Mouse (Mus musculus) forebrain, postnatal 0 days (tissue): Measurements from ENCODE around the gene Mbnl1. TPM values are rescaled to one million over a fixed set of nuclear protein-coding genes. Genes with fewer than 3 reads are reported as not detected.

Experiments used
- ATAC-seq: fragments of 200-750 bp; cut with Nextera tagmentation; 2 replicates; pipeline ENCODE4 v1.8.0; 2017; ENCODE audit warnings: mild to moderate bottlenecking, moderate library complexity
- DNase-seq: peaks from one replicate; pipeline ENCODE4 v3.0.0-alpha.2; 2015
- H3K27ac ChIP-seq: fragments of 300-500 bp; sonication (generic); 2 replicates; pipeline ENCODE4 v1.5.1; 2014; ENCODE audit warnings: low read depth, mild to moderate bottlenecking, antibody characterized with exemption, low read length, moderate library complexity, mixed read lengths
- H3K27me3 ChIP-seq: fragments of 300-500 bp; sonication (generic); 2 replicates; pipeline ENCODE4 v1.6.1; 2014; ENCODE audit warnings: mild to moderate bottlenecking, low read length, mixed read lengths; ENCODE audit not compliant: insufficient read depth
- H3K36me3 ChIP-seq: fragments of 300-500 bp; sonication (generic); 2 replicates; pipeline ENCODE4 v1.6.1; 2014; ENCODE audit warnings: mild to moderate bottlenecking, moderate library complexity; ENCODE audit not compliant: insufficient read depth
- H3K4me1 ChIP-seq: fragments of 300-500 bp; sonication (generic); 2 replicates; pipeline ENCODE4 v1.6.1; 2014; ENCODE audit warnings: antibody characterized with exemption; ENCODE audit not compliant: insufficient read depth
- H3K4me2 ChIP-seq: fragments of 300-500 bp; sonication (generic); 2 replicates; pipeline ENCODE4 v1.6.1; 2014; ENCODE audit warnings: low read depth, mild to moderate bottlenecking, moderate library complexity
- H3K4me3 ChIP-seq: fragments of 300-500 bp; sonication (generic); 2 replicates; pipeline ENCODE4 v1.5.1; 2014; ENCODE audit warnings: low read depth, low read length, mixed read lengths
- H3K9ac ChIP-seq: fragments of 300-500 bp; sonication (generic); 2 replicates; pipeline ENCODE4 v1.6.1; 2014; ENCODE audit warnings: mild to moderate bottlenecking
- H3K9me3 ChIP-seq: fragments of 300-500 bp; sonication (generic); 2 replicates; pipeline ENCODE4 v1.6.1; 2016; ENCODE audit warnings: low read length
- CTCF ChIP-seq: sonication (generic); IDR thresholded peaks from 2 replicates; pipeline ENCODE4 v1.5.1; 2016; ENCODE audit warnings: antibody characterized with exemption, control low read depth, low read depth
- WGBS: fragments of 180-500 bp; shearing (Covaris S2); extraction: QIAGEN DNeasy Blood & Tissue Kit; methylation state at CpG from one replicate; pipeline ENCODE4 v1.1.7; 2014; 5-methylcytosine and 5-hydroxymethylcytosine counted together
- polyA plus RNA-seq: library from polyadenylated mRNA; unstranded; fragments of >200 nt; fragmentation: Nextera tagmentation; extraction: Ambion mirVana; gene quantifications from 2 replicates; pipeline ENCODE4 v1.2.1, GENCODE M21; 2015
- total RNA-seq: library from RNA; depleted of rRNA; stranded (reverse); fragments of >200 nt; gene quantifications from 2 replicates; pipeline ENCODE4 v1.2.3, GENCODE M21; 2014

Gene Mbnl1
- total and polyA plus RNA-seq, 2 experiments from 2014 or later: 42.7 to 84.7 TPM

DNA sequence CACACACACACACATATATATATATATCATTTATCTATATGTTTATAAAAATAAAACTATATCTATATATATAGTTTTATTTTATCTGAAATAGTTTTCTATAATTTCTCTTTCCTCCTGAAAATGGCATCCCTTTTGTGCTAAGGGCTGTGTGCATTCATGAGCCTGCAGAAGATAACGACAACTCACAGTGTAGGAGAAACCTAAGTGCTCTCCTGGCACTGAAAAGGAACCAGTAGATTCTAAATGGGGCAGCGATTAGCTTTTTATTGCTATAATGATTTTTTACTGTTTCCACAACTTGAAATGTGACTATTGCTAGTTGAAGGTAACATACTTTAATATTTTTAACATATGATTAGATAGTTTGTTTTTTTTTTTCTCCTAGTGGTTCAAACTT, 25.5 kb downstream of the Mbnl1 start:
- no peak for ATAC-seq
- WGBS: 78% methylated on average over 2 of the region's 2 CpGs
- H3K27me3 ChIP-seq: no peaks in the 10 kb centered on the region

DNA sequence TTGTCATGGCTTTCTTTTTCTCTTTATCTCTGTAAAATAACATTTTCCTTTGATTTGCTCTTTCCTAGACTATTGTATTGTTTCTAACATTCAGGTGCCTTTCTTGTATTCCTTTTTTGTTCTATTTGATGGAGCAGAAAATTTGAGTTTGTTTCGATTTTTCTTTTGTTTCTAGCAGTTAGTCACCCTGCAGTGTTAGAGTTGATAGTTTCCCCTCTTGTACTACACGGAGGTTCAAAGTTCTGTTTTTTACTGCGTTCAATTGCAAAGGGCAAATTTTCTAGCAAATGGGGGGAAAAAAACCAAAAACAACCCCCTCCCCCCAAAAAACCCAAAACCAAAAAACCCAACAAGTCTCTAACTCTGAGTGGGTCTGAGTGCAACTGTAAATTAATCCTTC, 26.0 kb downstream of the Mbnl1 start:
- no peak overlapping the region for H3K4me2 ChIP-seq

More for the DNA sequence above, 25.5 kb downstream of the Mbnl1 start:
- no peak overlapping the region for H3K27ac ChIP-seq
- no peak for DNase-seq
- TF ChIP-seq CTCF: no peak
- H3K4me1 ChIP-seq: peaks cover 17% of the 10 kb centered on the region; the same call in 1 of the 2 replicates
- H3K9me3 ChIP-seq: no peaks in the 10 kb centered on the region
- no peak overlapping the region for H3K4me3 ChIP-seq
- no peak overlapping the region for H3K9ac ChIP-seq
- no peaks in the 10 kb centered on the region for H3K36me3 ChIP-seq
- no peak overlapping the region for H3K4me2 ChIP-seq

DNA sequence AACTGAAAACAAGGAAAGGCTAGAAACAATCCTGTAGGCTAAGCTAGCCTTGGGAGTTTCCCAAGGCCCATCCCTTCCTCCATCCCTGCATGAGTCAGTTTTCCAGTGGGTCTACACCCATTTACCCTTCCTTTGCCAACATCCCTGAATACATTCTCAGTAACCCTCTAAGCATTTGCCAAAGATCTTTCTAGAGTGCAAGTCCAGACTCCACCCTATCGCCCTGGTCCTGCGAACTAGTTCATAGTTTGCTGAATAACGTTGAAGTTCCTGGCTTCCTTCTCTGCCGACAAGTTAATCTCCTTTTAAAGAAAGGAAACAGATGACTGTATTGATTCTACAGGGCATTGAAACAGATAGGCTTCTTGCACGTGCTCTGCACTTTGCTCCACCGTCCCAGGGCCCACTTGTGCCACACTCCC, 26.5 kb downstream of the Mbnl1 start:
- WGBS: 52% methylated on average over 6 of the region's 6 CpGs
- DNase-seq (no peak), ATAC-seq (no peak)
- no peak for TF ChIP-seq CTCF
- Histone ChIP-seq H3K9me3 (no peaks in the 10 kb centered on the region), H3K4me3 (no peak overlapping the region), H3K9ac (no peak overlapping the region), H3K27ac (no peak overlapping the region), H3K4me2 (no peak overlapping the region), H3K27me3 (no peaks in the 10 kb centered on the region), H3K4me1 (peaks cover 20% of the 10 kb centered on the region; the same call in 1 of the 2 replicates), H3K36me3 (no peaks in the 10 kb centered on the region)

More for the DNA sequence above, 26.0 kb downstream of the Mbnl1 start:
- Histone ChIP-seq H3K4me1 (peaks cover 20% of the 10 kb centered on the region; the same call in 1 of the 2 replicates), H3K9ac (no peak overlapping the region), H3K27me3 (no peaks in the 10 kb centered on the region), H3K36me3 (no peaks in the 10 kb centered on the region), H3K9me3 (no peaks in the 10 kb centered on the region), H3K4me3 (no peak overlapping the region), H3K27ac (no peak overlapping the region)
- WGBS: 83% methylated on average over 3 of the region's 3 CpGs
- ATAC-seq (no peak), DNase-seq (no peak)
- TF ChIP-seq CTCF: no peak

DNA sequence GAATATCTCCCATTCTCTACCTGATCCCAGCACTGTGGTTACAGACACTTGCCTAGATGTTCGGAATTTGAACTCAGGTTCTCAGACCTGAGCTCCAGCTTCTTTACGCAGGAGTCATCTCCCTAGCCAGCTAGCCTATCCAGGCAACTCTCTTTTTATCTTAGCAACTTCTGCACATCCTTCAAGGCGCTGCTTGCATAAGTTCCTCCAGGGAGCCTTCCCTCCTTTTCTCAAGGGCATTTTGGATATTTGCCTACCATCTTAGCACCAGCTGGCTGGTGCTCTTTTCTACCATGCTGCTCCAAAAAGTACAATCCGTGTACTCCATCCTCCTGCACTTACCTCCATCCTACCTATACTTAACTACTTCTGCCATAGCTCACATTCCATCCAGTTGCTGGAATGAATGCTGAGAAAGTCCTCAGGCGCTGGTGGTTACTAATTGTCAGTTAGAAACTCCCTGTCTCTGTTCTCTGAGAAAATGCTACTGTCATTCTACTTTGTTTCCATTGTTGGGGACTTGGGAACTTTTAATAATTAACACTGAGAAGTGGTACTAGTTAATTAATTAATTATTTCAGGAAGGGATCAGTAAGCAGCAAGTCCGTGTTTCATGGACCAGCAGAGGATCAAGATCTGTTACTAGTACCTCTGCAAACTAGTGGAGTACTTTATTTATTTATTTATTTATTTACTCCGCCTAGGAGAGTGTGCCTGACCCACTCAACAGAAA, 27.3 kb downstream of the Mbnl1 start:
- DNase-seq (no peak), ATAC-seq (no peak)
- WGBS: 43% methylated on average over 7 of the region's 7 CpGs
- Histone ChIP-seq H3K9me3 (no peaks in the 10 kb centered on the region), H3K4me2 (peak overlapping the region; percentile 76), H3K27ac (no peak overlapping the region), H3K27me3 (no peaks in the 10 kb centered on the region), H3K9ac (peak overlapping the region; percentile 87; the same call in 1 of the 2 replicates), H3K4me3 (peak overlapping the region; percentile 96), H3K4me1 (peaks cover 20% of the 10 kb centered on the region; the same call in 1 of the 2 replicates), H3K36me3 (no peaks in the 10 kb centered on the region)
- no peak for TF ChIP-seq CTCF

DNA sequence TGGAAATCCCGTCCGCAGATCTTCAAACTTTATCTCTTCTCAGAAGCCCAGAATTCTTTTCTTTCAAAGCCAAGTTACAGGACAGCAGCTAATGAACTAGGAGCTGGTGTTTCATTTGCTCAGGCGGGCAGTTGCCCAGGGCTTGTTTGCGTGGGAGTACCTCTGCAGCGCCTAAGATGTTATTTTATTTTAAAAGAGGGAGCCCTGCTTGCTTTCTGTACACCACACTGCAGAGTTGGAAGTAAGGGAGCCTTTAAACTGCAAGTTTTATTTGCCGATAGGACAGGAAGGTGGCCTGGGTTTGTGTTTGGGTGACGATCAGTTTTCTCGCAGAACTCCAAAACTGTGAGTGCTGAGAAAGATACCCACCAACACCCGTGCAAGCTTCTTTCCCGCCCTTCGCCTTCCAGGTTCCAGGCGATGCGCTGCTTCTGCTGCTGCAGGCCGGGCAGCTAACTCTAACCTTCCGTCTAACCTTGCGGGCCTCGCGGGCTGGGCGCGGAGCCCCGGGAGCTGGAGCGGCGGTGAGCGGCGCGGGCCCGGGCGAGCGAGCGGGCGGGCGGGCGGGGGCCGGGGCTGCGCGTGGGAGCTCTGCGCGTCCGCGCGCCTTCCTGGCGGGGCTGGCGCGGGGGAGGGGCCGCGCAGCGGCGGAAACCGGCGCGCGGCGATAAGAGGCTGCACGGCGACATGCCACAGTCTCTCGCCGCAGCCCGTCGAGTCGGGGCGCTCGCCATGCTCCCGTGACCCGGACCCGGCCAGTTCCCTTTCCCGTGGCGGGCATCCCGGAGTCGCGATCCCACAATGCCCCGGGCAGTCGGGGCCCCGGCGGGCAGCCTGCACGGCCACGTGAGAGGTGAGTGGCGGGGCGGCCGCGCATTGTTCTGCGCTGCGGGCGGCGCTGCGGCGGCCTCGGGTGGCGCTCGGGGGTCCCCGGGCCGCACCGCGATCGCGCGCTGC, 28.2 kb downstream of the Mbnl1 start:
- under 1% methylated on average over 59 of the region's 96 CpGs for WGBS
- DNase-seq (peak; percentile 84), ATAC-seq (peak; percentile 93)

DNA sequence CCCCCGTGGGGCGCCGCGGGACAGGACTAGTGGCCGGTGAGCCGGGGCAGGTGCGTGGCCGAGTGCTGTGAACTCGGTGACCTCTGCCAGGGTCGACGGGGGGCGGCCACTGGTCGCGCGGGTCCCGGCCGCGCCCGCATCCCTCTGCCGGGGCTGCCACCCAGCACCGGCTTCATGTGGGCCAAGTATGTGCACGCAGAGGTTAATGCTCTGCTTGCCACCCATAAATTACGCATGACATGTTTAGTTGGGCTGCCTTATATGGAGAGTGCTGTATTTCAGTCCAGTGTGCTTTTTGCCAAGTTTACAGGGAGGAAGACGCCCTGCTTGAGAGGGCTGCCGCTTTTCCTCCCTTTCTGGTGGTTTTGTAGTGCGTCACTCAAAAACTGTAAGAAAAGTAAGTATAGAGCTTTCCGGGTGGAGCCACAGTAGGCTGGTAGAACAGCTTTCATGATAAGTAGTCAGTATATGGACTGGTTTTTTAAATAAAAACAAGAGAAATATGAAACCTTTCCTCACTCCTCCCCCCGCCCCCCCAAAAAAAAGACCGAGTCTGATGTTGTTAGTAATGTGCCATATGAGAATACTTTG, 29.0 kb downstream of the Mbnl1 start:
- H3K9me3 ChIP-seq: no peaks in the 10 kb centered on the region
- under 1% methylated on average over 28 of the region's 29 CpGs for WGBS
- DNase-seq (peak; percentile 61), ATAC-seq (peak; percentile 79)
- H3K4me1 ChIP-seq: peaks cover 20% of the 10 kb centered on the region; the same call in 1 of the 2 replicates
- peak overlapping the region; percentile 87 for H3K27ac ChIP-seq
- H3K4me3 ChIP-seq: peak overlapping the region; percentile 96
- no peak for TF ChIP-seq CTCF
- H3K27me3 ChIP-seq: no peaks in the 10 kb centered on the region
- H3K9ac ChIP-seq: peak overlapping the region; percentile 87
- H3K4me2 ChIP-seq: peak overlapping the region; percentile 76
- no peaks in the 10 kb centered on the region for H3K36me3 ChIP-seq

More for the DNA sequence above, 28.2 kb downstream of the Mbnl1 start:
- peak overlapping the region; percentile 96 for H3K4me3 ChIP-seq
- peaks cover 20% of the 10 kb centered on the region; the same call in 1 of the 2 replicates for H3K4me1 ChIP-seq
- peak; percentile 17; the same call in 1 of the 2 replicates for TF ChIP-seq CTCF
- H3K9ac ChIP-seq: peak overlapping the region; percentile 87
- no peaks in the 10 kb centered on the region for H3K36me3 ChIP-seq
- H3K9me3 ChIP-seq: no peaks in the 10 kb centered on the region
- no peaks in the 10 kb centered on the region for H3K27me3 ChIP-seq
- H3K4me2 ChIP-seq: peak overlapping the region; percentile 76
- H3K27ac ChIP-seq: peak overlapping the region; percentile 87
